Comparison of ENCODE assay signal across 9 mouse cellular contexts in genomic region chr3:15474831-15475230, GRCm38 (mm10). TPM values are rescaled to one million over a fixed set of nuclear protein-coding genes. Genes with fewer than 3 reads are reported as not detected.
"Had no signal": no experiment of that assay in that cellular context is flagged by ENCODE, and none has a peak within 500 bp of the region (broad histone marks: within the 10 kb centered on the region; RNA-seq: fewer than 3 reads in every experiment).

No protein-coding gene starts in this region.

RNA-seq across cellular contexts. Expression of gene Sirpb1a, which starts 48.5 kb away (rescaled TPM):
- total RNA-seq: left cerebral cortex, adult 2 months; left cerebral cortex, adult 8-10 months; left cerebral cortex, postnatal 10 days; left cerebral cortex, postnatal 14 days; left cerebral cortex, postnatal 25 days; left cerebral cortex, postnatal 36 days; left cerebral cortex, postnatal 4 days; megakaryocyte-erythroid progenitor cell, adult 5-6 weeks; midbrain, postnatal 0 days had no signal
